Mouse (Mus musculus): ENCODE data around the gene Akr1c14. TPM values are rescaled to one million over a fixed set of nuclear protein-coding genes. Genes with fewer than 3 reads are reported as not detected.
"Not testable (repeated sequence)": the region's sequence is repeated elsewhere in the genome, so short reads cannot be mapped to it uniquely, and the experiment has no call there.

The Akr1c14 gene
- not detected in 2 replicates for total RNA-seq (2017)

GRCm38 (mm10) chr13:4048719-4049118 lies at the start of gene Akr1c14:
Akr1c14 (plus strand) TSS chr13:4049011.
- ATAC-seq (replicated peaks; ENCODE audit: low read depth, poor library complexity, severe bottlenecking): no peak

GRCm38 (mm10) chr13:4001687-4002086 lies 47.1 kb upstream of the Akr1c14 start:
- peak; percentile 77 for ATAC-seq (replicated peaks; ENCODE audit: low read depth, poor library complexity, severe bottlenecking)

- no peak for ATAC-seq (replicated peaks; ENCODE audit: low read depth, poor library complexity, severe bottlenecking)
Measured at GRCm38 (mm10) chr13:4010784-4011183, 38.0 kb upstream of the Akr1c14 start.

GRCm38 (mm10) chr13:4013811-4014210 lies 35.0 kb upstream of the Akr1c14 start:
- no peak for ATAC-seq (replicated peaks; ENCODE audit: low read depth, poor library complexity, severe bottlenecking)

DNA sequence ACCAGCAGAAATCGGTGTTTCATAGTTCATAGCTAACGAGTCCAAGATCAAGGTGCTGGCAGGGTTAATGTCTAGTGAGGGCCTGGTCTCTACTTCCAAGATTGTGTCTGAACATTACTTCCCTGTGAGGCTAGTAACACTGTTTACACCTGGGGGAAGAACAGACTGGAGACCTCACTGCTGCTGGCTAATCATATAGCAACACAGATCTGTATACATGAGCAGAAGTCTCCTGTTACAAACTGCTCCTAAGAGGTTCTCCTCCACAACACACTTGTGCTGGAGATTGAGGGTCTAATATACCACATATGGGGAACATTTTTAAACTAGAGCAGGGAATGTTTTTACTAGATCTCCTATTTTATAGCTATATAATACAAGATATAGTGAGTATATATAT lies 18.9 kb upstream of the Akr1c14 start:
- ATAC-seq (replicated peaks; ENCODE audit: low read depth, poor library complexity, severe bottlenecking): no peak

- no peak for ATAC-seq (replicated peaks; ENCODE audit: low read depth, poor library complexity, severe bottlenecking)
Measured at GRCm38 (mm10) chr13:4032512-4032911, 16.3 kb upstream of the Akr1c14 start.

GRCm38 (mm10) chr13:4035052-4035451 lies 13.8 kb upstream of the Akr1c14 start:
- no peak for ATAC-seq (replicated peaks; ENCODE audit: low read depth, poor library complexity, severe bottlenecking)

DNA sequence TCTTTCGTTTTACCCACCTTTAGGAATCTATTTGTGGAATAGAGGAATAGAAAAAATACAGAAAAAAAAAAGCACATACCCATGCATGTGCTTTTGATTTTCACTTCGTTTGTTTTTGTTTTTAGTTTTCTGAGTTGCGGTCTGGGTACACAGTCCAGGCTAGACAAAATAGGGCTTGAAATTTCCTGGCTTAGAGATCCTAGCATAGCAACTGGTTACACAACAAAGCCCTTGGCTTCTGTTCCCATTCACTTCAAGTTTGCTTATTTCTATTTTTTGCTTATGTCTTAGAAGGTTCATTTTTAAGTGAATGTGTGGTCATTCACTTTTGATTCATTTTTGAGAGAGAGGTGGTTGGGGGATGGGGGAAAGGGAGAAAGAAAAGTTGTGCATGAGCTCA lies 2.7 kb upstream of the Akr1c14 start:
- no peak for ATAC-seq (replicated peaks; ENCODE audit: low read depth, poor library complexity, severe bottlenecking)

DNA sequence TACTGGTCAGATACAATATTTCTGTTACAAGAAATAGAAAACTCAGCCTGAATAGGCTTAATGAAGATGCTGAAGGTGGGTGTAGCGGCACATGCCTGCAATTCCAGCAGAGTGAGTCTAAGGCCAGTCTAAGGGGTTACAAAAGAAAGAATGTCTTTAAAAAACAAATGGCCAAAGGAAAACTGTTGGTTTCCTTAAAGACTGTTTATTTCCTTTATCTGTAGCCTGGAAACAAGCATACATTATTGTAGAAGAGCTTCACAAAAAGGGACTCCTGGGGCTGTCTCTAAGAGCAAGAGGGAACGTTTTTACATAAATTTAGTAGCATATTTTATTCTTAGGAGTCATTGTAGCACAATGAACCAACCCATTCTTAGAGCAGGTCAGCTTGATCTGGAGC lies 2.0 kb upstream of the Akr1c14 start:
- no peak for ATAC-seq (replicated peaks; ENCODE audit: low read depth, poor library complexity, severe bottlenecking)

GRCm38 (mm10) chr13:4048226-4048625 lies 585 bp upstream of the Akr1c14 start:
- no peak for ATAC-seq (replicated peaks; ENCODE audit: low read depth, poor library complexity, severe bottlenecking)

- no peak for ATAC-seq (replicated peaks; ENCODE audit: low read depth, poor library complexity, severe bottlenecking)
Measured at GRCm38 (mm10) chr13:4049655-4050054, 844 bp downstream of the Akr1c14 start.

DNA sequence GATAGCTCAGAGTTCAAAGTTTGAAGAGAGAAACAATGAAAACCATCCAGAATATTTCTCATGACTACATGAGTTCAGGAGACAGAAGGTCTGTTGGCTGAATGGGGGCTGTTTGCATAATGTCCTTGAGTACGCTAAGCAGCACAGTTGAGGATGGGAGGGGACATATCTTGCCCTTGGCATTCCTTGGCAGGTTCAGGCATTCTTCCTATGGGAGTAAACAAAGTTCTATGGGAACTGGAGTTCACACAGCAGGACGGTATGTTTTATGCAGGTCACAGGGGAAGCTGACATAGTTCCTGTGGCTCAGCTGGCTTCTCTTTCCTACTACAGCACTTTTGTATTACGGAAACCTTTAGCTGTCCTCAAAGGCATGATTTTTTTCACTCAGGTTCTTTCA lies 6.6 kb downstream of the Akr1c14 start:
- no peak for ATAC-seq (replicated peaks; ENCODE audit: low read depth, poor library complexity, severe bottlenecking)

- ATAC-seq (replicated peaks; ENCODE audit: low read depth, poor library complexity, severe bottlenecking): no peak
Measured at GRCm38 (mm10) chr13:4056211-4056610, 7.4 kb downstream of the Akr1c14 start.

GRCm38 (mm10) chr13:4058239-4058638 lies 9.4 kb downstream of the Akr1c14 start:
- ATAC-seq (replicated peaks; ENCODE audit: low read depth, poor library complexity, severe bottlenecking): not testable (repeated sequence)

- ATAC-seq (replicated peaks; ENCODE audit: low read depth, poor library complexity, severe bottlenecking): no peak
Measured at GRCm38 (mm10) chr13:4059363-4059762, 10.6 kb downstream of the Akr1c14 start.

GRCm38 (mm10) chr13:4060214-4060730 lies 11.5 kb downstream of the Akr1c14 start:
- no peak for ATAC-seq (replicated peaks; ENCODE audit: low read depth, poor library complexity, severe bottlenecking)

DNA sequence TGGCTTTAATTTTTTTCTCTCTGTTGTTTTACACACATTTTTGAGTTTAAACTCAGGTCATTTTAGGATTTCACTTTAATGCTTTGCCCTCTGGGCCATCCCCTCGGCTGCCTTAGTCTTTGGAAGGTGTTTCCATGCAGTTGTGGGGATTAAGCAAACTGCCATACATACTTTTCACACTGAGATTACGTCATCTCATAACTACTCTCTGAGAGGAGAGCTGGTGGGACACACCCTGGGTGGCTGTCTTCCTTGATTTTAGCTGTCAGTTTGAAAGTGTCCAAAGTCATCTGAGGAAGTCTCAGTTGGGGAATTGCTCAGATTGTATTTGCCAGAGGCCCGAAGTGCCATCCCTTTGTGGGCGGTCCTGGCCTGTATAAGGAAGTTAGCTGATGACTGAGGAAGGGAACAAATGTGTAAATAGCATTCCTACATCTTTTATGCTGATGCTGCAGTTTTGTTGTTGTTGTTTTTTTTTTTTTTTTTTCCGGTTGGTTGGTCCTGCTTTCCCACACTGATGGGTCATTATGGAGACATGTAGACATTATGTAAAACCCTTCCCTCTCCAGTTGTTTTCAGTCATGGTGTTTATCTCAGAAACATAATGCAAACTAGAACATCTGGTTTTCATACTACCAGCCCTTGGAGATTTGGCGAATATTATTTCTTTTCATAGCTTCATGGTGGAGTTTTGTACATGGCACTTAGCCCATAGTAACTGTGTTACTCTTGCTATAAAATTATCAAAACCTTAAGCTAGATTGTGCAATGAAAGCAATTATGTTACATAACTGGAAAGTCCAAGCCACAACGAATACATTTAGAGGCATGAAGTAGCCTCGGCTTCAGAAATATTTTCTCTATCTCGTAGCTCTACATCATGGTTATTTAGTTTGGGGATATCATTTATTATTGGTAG lies 28.0 kb downstream of the Akr1c14 start:
- ATAC-seq (replicated peaks; ENCODE audit: low read depth, poor library complexity, severe bottlenecking): no peak

GRCm38 (mm10) chr13:4079876-4080275 lies 31.1 kb downstream of the Akr1c14 start:
- no peak for ATAC-seq (replicated peaks; ENCODE audit: low read depth, poor library complexity, severe bottlenecking)

- ATAC-seq (replicated peaks; ENCODE audit: low read depth, poor library complexity, severe bottlenecking): no peak
Measured at GRCm38 (mm10) chr13:4101691-4102090, 52.9 kb downstream of the Akr1c14 start.

DNA sequence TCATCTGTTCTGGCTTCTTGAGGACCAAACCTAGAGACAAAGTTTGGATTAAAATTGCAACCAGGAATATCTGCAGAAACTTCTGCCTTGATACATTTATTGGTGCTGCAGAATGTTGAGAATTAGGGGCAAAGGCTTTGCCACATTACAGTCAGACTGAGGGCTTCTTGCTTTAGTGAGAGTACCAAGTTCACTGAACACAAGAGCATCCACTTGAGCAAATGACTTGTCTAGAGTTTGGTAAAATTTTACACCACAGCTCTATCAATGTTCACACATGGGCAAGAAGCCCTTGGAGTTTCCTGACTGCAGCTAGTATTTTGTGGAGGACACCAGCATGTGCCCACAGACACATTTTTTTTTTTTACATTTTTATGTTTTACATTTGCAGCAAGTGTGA lies 53.9 kb downstream of the Akr1c14 start:
- ATAC-seq (replicated peaks; ENCODE audit: low read depth, poor library complexity, severe bottlenecking): no peak

GRCm38 (mm10) chr13:4110281-4111188 lies 61.7 kb downstream of the Akr1c14 start:
- peak; percentile 97 for ATAC-seq (replicated peaks; ENCODE audit: low read depth, poor library complexity, severe bottlenecking)

Measured in common myeloid progenitor, adult 5-6 weeks (primary cell).